Mouse (Mus musculus) MEL (cell line): ENCODE results near the gene Slc25a48. TPM values are rescaled to one million over a fixed set of nuclear protein-coding genes. Genes with fewer than 3 reads are reported as not detected.

Source experiments
- DNase-seq: peaks from one replicate; pipeline ENCODE4 v3.0.0; 2011; ENCODE audit warnings: low read depth, low spot score
- H3K27ac ChIP-seq: 2 replicates; pipeline ENCODE4 v1.5.1; 2012; ENCODE audit warnings: low read depth, mild to moderate bottlenecking, control low read depth, low read length, moderate library complexity; ENCODE audit not compliant: control insufficient read depth
- H3K27me3 ChIP-seq, 2 experiments: fragments of 150-350 bp in 1 of 2; sonication (generic) in 1 of 2; 2 replicates each; pipeline ENCODE4 v1.6.1; 2012; ENCODE audit warnings: low read length in 2 of 2, mild to moderate bottlenecking in 2 of 2, improper control_type of control experiment in 1 of 2, moderate library complexity in 1 of 2; ENCODE audit not compliant: insufficient read depth in 2 of 2, control insufficient read depth in 1 of 2
- H3K36me3 ChIP-seq, 2 experiments: 2 replicates each; pipeline ENCODE4 v1.6.1; 2012 to 2014; ENCODE audit warnings: low read length in 2 of 2, improper control_type of control experiment in 1 of 2, inconsistent platforms in 1 of 2, mild to moderate bottlenecking in 1 of 2; ENCODE audit not compliant: insufficient read depth in 2 of 2, control insufficient read depth in 1 of 2
- H3K4me1 ChIP-seq, 2 experiments: fragments of 150-350 bp in 1 of 2; sonication (generic) in 1 of 2; 2 replicates each; pipeline ENCODE4 v1.6.1; 2012; ENCODE audit warnings: low read length in 2 of 2, improper control_type of control experiment in 1 of 2, mild to moderate bottlenecking in 1 of 2; ENCODE audit not compliant: insufficient read depth in 2 of 2, control insufficient read depth in 1 of 2
- H3K4me3 ChIP-seq, 2 experiments: fragments of 150-350 bp in 1 of 2; sonication (generic) in 1 of 2; 2 replicates each; pipeline ENCODE4 v1.5.1; 2012; ENCODE audit warnings: low read depth in 2 of 2, low read length in 2 of 2, mild to moderate bottlenecking in 2 of 2, moderate library complexity in 2 of 2, control low read depth in 1 of 2, improper control_type of control experiment in 1 of 2; ENCODE audit not compliant: control insufficient read depth in 1 of 2, insufficient read depth in 1 of 2
- H3K79me2 ChIP-seq: 2 replicates; pipeline ENCODE4 v1.6.1; 2012; ENCODE audit warnings: mild to moderate bottlenecking, low read length, moderate library complexity; ENCODE audit not compliant: control insufficient read depth, poor library complexity, insufficient read depth
- H3K9ac ChIP-seq: 2 replicates; pipeline ENCODE4 v1.6.1; 2012; ENCODE audit warnings: low read depth, mild to moderate bottlenecking, control low read depth, low read length, moderate library complexity; ENCODE audit not compliant: control insufficient read depth, poor library complexity, severe bottlenecking
- H3K9me3 ChIP-seq: fragments of 150-350 bp; sonication (generic); replicated peaks from 2 replicates; pipeline ENCODE4 v1.6.1; 2012; ENCODE audit warnings: mild to moderate bottlenecking, low read length, improper control_type of control experiment, moderate library complexity; ENCODE audit not compliant: insufficient read depth
- BHLHE40 ChIP-seq: IDR thresholded peaks from 2 replicates; pipeline ENCODE4 v1.6.1; 2012; ENCODE audit warnings: low read depth, mild to moderate bottlenecking, inconsistent platforms, low read length, improper control_type of control experiment, borderline replicate concordance
- CTCF ChIP-seq, 3 experiments: IDR thresholded peaks in 2 of 3; conservative IDR thresholded peaks in 1 of 3; 2 replicates each; pipeline ENCODE4 v1.5.1; 2011 to 2012; ENCODE audit warnings: low read length in 3 of 3, low read depth in 2 of 3, mild to moderate bottlenecking in 2 of 3, improper control_type of control experiment in 1 of 3, inconsistent platforms in 1 of 3, mixed read lengths in 1 of 3, moderate library complexity in 1 of 3; ENCODE audit not compliant: control insufficient read depth in 1 of 3, insufficient read depth in 1 of 3, poor library complexity in 1 of 3, severe bottlenecking in 1 of 3
- EP300 ChIP-seq, 2 experiments: IDR thresholded peaks; 2 replicates each; pipeline ENCODE4 v1.6.1; 2011; ENCODE audit warnings: improper control_type of control experiment in 2 of 2, low read length in 2 of 2, low read depth in 1 of 2, mild to moderate bottlenecking in 1 of 2
- ETS1 ChIP-seq: IDR thresholded peaks from 2 replicates; pipeline ENCODE4 v1.6.1; 2012; ENCODE audit warnings: low read depth, mild to moderate bottlenecking, inconsistent platforms, low read length, improper control_type of control experiment, moderate library complexity
- GABPA ChIP-seq: IDR thresholded peaks from 2 replicates; pipeline ENCODE4 v1.6.1; 2012; ENCODE audit warnings: low read depth, mild to moderate bottlenecking, inconsistent platforms, low read length, improper control_type of control experiment, moderate library complexity
- HCFC1 ChIP-seq: IDR thresholded peaks from 2 replicates; pipeline ENCODE4 v1.6.1; 2012; ENCODE audit warnings: low read depth, mild to moderate bottlenecking, inconsistent platforms, low read length, improper control_type of control experiment, moderate library complexity
- KAT2A ChIP-seq: conservative IDR thresholded peaks from 2 replicates; pipeline ENCODE4 v1.6.1; 2012; ENCODE audit warnings: low read depth, low read length, improper control_type of control experiment, inconsistent platforms
- MAX ChIP-seq: IDR thresholded peaks from 2 replicates; pipeline ENCODE4 v1.6.1; 2011; ENCODE audit warnings: low read length, improper control_type of control experiment
- MAZ ChIP-seq: IDR thresholded peaks from 2 replicates; pipeline ENCODE4 v1.6.1; 2012; ENCODE audit warnings: low read depth, mild to moderate bottlenecking, inconsistent platforms, low read length, improper control_type of control experiment
- MEF2A ChIP-seq: IDR thresholded peaks from 2 replicates; pipeline ENCODE4 v1.6.1; 2014; ENCODE audit warnings: low read depth, mild to moderate bottlenecking, inconsistent platforms, low read length, improper control_type of control experiment; ENCODE audit not compliant: poor library complexity, insufficient replicate concordance, severe bottlenecking; ENCODE audit errors: extremely low read depth
- MYB ChIP-seq: IDR thresholded peaks from 2 replicates; pipeline ENCODE4 v1.6.1; 2011; ENCODE audit warnings: mild to moderate bottlenecking, low read depth, low read length, improper control_type of control experiment
- NELFE ChIP-seq: IDR thresholded peaks from 2 replicates; pipeline ENCODE4 v1.6.1; 2011; ENCODE audit warnings: low read depth, low read length, improper control_type of control experiment
- NRF1 ChIP-seq: IDR thresholded peaks from 2 replicates; pipeline ENCODE4 v1.6.1; 2014; ENCODE audit warnings: low read depth, mild to moderate bottlenecking, inconsistent platforms, low read length, improper control_type of control experiment, moderate library complexity; ENCODE audit not compliant: poor library complexity, insufficient read depth, severe bottlenecking
- POLR2A ChIP-seq, 2 experiments: IDR thresholded peaks; 2 replicates each; pipeline ENCODE4 v1.6.1; 2011 to 2012; ENCODE audit warnings: low read length in 2 of 2, mild to moderate bottlenecking in 2 of 2, control low read depth in 1 of 2, improper control_type of control experiment in 1 of 2, low read depth in 1 of 2, moderate library complexity in 1 of 2; ENCODE audit not compliant: control insufficient read depth in 1 of 2, insufficient read depth in 1 of 2, poor library complexity in 1 of 2
- POLR2AphosphoS5 ChIP-seq: IDR thresholded peaks from 2 replicates; pipeline ENCODE4 v1.6.1; 2012; ENCODE audit warnings: low read depth, borderline replicate concordance, mild to moderate bottlenecking, inconsistent platforms, low read length, moderate library complexity, mixed read lengths
- SIN3A ChIP-seq: IDR thresholded peaks from 2 replicates; pipeline ENCODE4 v1.6.1; 2012; ENCODE audit warnings: low read length, improper control_type of control experiment, inconsistent platforms
- TAL1 ChIP-seq: IDR thresholded peaks from 2 replicates; pipeline ENCODE4 v1.6.1; 2012; ENCODE audit warnings: mild to moderate bottlenecking, inconsistent platforms, low read length, moderate library complexity, mixed read lengths
- TBP ChIP-seq: IDR thresholded peaks from 2 replicates; pipeline ENCODE4 v1.8.0; 2011; ENCODE audit warnings: low read depth, low read length, improper control_type of control experiment
- TCF12 ChIP-seq: IDR thresholded peaks from 2 replicates; pipeline ENCODE4 v1.6.1; 2014; ENCODE audit warnings: low read depth, mild to moderate bottlenecking, inconsistent platforms, low read length, improper control_type of control experiment, moderate library complexity
- UBTF ChIP-seq: IDR thresholded peaks from 2 replicates; pipeline ENCODE4 v1.6.1; 2012; ENCODE audit warnings: low read depth, mild to moderate bottlenecking, inconsistent platforms, low read length, improper control_type of control experiment, moderate library complexity, borderline replicate concordance; ENCODE audit not compliant: insufficient read depth
- USF2 ChIP-seq, 2 experiments: IDR thresholded peaks; 2 replicates each; pipeline ENCODE4 v1.6.1; 2011 to 2012; ENCODE audit warnings: improper control_type of control experiment in 2 of 2, low read length in 2 of 2, borderline replicate concordance in 1 of 2, inconsistent platforms in 1 of 2, low read depth in 1 of 2, mild to moderate bottlenecking in 1 of 2; ENCODE audit not compliant: insufficient read depth in 1 of 2
- ZC3H11A ChIP-seq: IDR thresholded peaks from 2 replicates; pipeline ENCODE4 v1.6.1; 2012; ENCODE audit warnings: low read depth, mild to moderate bottlenecking, inconsistent platforms, low read length, improper control_type of control experiment
- ZKSCAN1 ChIP-seq: IDR thresholded peaks from 2 replicates; pipeline ENCODE4 v1.6.1; 2012; ENCODE audit warnings: low read depth, mild to moderate bottlenecking, inconsistent platforms, low read length, improper control_type of control experiment, moderate library complexity
- polyA plus RNA-seq, 2 experiments: library from polyadenylated mRNA; stranded (reverse) in 1 of 2; unstranded in 1 of 2; fragments of >175 nt in 1 of 2; fragments of >200 nt in 1 of 2; gene quantifications; 2 replicates each; pipeline versions ENCODE4 v1.2.1 to v1.2.4; 2012; ENCODE audit warnings: low replicate concordance in 2 of 2, low read depth in 1 of 2; ENCODE audit not compliant: insufficient read length in 2 of 2, insufficient read depth in 1 of 2, missing spikeins in 1 of 2
- total RNA-seq: library from RNA; depleted of rRNA; stranded (reverse); fragments of 300-350 nt; gene quantifications from 2 replicates; pipeline ENCODE4 v1.2.3, GENCODE M21; 2012

Gene Slc25a48
- total and polyA plus RNA-seq, 3 experiments: not detected

DNA sequence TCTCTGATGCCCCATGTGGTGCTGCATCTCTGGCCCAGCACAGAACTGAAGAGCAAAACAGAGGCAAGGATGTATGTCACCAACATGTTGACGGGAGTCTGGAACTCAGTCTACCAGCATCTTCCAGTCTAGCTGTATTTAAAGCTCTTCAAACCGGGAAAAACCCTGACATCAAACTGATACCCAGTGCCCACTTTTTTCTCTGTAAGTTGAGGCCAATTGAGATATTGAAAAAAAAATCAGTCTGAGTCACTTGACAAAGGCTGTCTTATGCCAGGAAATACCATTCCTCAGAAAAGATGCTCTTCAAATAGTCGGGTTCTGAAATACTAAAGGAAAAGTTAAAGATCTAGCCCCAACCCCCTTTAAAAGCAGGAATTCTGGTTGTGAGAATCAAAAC lies 44.0 kb downstream of the Slc25a48 start, which contains the start of gene Il9 (continued):
- TF ChIP-seq NRF1: no peak

DNA sequence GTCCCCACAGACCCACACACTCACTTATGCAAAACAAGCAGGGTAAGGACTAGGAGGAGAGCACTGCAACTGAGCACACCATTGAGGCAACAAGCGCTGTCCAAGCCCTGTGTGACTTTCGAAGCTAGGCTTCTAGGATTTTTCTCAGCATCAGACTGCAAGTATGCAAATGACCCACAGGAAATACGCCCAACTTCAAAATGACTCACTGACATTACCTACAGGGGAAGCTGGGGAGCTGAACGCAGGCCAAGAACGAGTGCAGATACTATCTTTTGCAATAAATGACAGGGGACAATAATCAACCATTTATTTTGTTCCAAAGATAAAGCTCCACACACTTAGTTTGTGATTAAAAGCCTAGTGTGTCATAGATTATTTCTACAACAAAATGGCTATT lies 49.9 kb downstream of the Slc25a48 start:
- Histone ChIP-seq H3K79me2 (no peaks in the 10 kb centered on the region), H3K27ac (no peak overlapping the region), H3K9ac (no peak overlapping the region), H3K4me3 (no peak overlapping the region), H3K27me3 (no peaks in the 10 kb centered on the region), H3K4me1 (no peaks in the 10 kb centered on the region), H3K36me3 (no peaks in the 10 kb centered on the region), H3K9me3 (no peaks in the 10 kb centered on the region)
- TF ChIP-seq BHLHE40: no peak
- no peak for TF ChIP-seq TAL1
- no peak for TF ChIP-seq CTCF (IDR thresholded peaks at IDR 0.05 in 2 of 3, conservative IDR thresholded peaks at IDR 0.05 in 1 of 3; ENCODE audit: control insufficient read depth in 1 of 3, insufficient read depth in 1 of 3, low read depth in 2 of 3, low read length in 3 of 3, poor library complexity in 1 of 3, severe bottlenecking in 1 of 3)
- TF ChIP-seq MAZ: no peak
- TF ChIP-seq POLR2A (IDR thresholded peaks at IDR 0.05; ENCODE audit: control insufficient read depth in 1 of 2, insufficient read depth in 1 of 2, low read depth in 1 of 2, low read length in 2 of 2, poor library complexity in 1 of 2): no peak
- no peak for TF ChIP-seq KAT2A
- no peak for TF ChIP-seq HCFC1
- TF ChIP-seq EP300 (IDR thresholded peaks at IDR 0.05; ENCODE audit: low read depth in 1 of 2, low read length in 2 of 2): no peak
- no peak for TF ChIP-seq TBP
- TF ChIP-seq UBTF: no peak
- no peak for TF ChIP-seq POLR2AphosphoS5
- no peak for TF ChIP-seq ZKSCAN1
- TF ChIP-seq MEF2A: no peak
- no peak for TF ChIP-seq NELFE
- no peak for TF ChIP-seq SIN3A
- TF ChIP-seq ETS1: no peak
- TF ChIP-seq NRF1: no peak
- no peak for DNase-seq

DNA sequence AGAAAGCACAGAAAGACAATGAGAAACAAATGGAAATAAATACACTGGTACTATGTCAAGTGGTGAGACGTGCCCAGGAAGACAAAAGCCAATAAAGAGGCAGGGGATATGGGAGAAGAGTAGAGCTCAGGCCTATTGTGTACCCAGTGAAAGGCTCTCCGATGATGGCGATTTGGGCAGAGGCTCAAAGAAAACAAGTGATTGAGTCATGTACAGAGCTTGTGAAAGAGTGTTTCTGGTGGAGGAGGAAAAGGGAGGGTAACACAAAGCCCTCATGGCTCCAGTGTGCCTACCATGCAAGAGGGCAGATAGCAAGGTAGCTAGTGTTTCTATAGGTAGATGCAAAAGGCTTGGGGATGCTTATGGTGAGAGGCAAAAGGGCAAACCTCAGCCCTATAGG lies 56.3 kb downstream of the Slc25a48 start:
- Histone ChIP-seq H3K27me3 (no peaks in the 10 kb centered on the region), H3K79me2 (no peaks in the 10 kb centered on the region), H3K9ac (no peak overlapping the region), H3K9me3 (no peaks in the 10 kb centered on the region), H3K27ac (no peak overlapping the region), H3K4me1 (no peaks in the 10 kb centered on the region), H3K4me3 (no peak overlapping the region), H3K36me3 (no peaks in the 10 kb centered on the region)
- TF ChIP-seq UBTF (no peak), TCF12 (no peak), MYB (no peak), NRF1 (no peak), GABPA (no peak), ZC3H11A (no peak), MAZ (no peak), TAL1 (no peak), MAX (no peak), USF2 (IDR thresholded peaks at IDR 0.05; ENCODE audit: borderline replicate concordance in 1 of 2, insufficient read depth in 1 of 2, low read depth in 1 of 2, low read length in 2 of 2) (no peak), KAT2A (no peak)
- DNase-seq: no peak
